Mouse (Mus musculus) hindbrain, embryonic 13.5 days (tissue): ENCODE results near the gene Rsg1. TPM values are rescaled to one million over a fixed set of nuclear protein-coding genes. Genes with fewer than 3 reads are reported as not detected.

Experiments used
- ATAC-seq: fragments of 200-750 bp; cut with Nextera tagmentation; 2 replicates; pipeline ENCODE4 v1.8.0; 2017; ENCODE audit warnings: moderate TSS enrichment; ENCODE audit not compliant: low FRiP score
- H3K27ac ChIP-seq: fragments of 300-500 bp; sonication (generic); 2 replicates; pipeline ENCODE4 v1.5.1; 2015; ENCODE audit warnings: inconsistent platforms, mild to moderate bottlenecking, moderate library complexity
- H3K27me3 ChIP-seq: fragments of 300-500 bp; sonication (generic); 2 replicates; pipeline ENCODE4 v1.6.1; 2015; ENCODE audit warnings: mild to moderate bottlenecking, inconsistent platforms
- H3K36me3 ChIP-seq: fragments of 300-500 bp; sonication (generic); 2 replicates; pipeline ENCODE4 v1.6.1; 2015; ENCODE audit warnings: mild to moderate bottlenecking, inconsistent platforms
- H3K4me1 ChIP-seq: fragments of 300-500 bp; sonication (generic); replicated peaks from 2 replicates; pipeline ENCODE4 v1.6.1; 2015; ENCODE audit warnings: inconsistent platforms
- H3K4me2 ChIP-seq: fragments of 300-500 bp; sonication (generic); 2 replicates; pipeline ENCODE4 v1.6.1; 2015; ENCODE audit warnings: inconsistent platforms, mild to moderate bottlenecking, moderate library complexity
- H3K4me3 ChIP-seq: fragments of 300-500 bp; sonication (generic); 2 replicates; pipeline ENCODE4 v1.5.1; 2015; ENCODE audit warnings: mild to moderate bottlenecking, inconsistent platforms
- H3K9ac ChIP-seq: fragments of 300-500 bp; sonication (generic); 2 replicates; pipeline ENCODE4 v1.6.1; 2015; ENCODE audit warnings: mild to moderate bottlenecking, inconsistent platforms
- H3K9me3 ChIP-seq: fragments of 300-500 bp; sonication (generic); 2 replicates; pipeline ENCODE4 v1.6.1; 2016; ENCODE audit warnings: inconsistent platforms
- WGBS: fragments of 180-500 bp; shearing (Covaris S2); methylation state at CpG from one replicate; pipeline ENCODE4 v1.1.7; 2015; 5-methylcytosine and 5-hydroxymethylcytosine counted together
- polyA plus RNA-seq: library from polyadenylated mRNA; unstranded; fragments of >200 nt; fragmentation: Nextera tagmentation; extraction: Ambion mirVana; gene quantifications from 2 replicates; pipeline ENCODE4 v1.2.1, GENCODE M21; 2015

Rsg1 gene
- polyA plus RNA-seq, 1 experiment from 2014 or later: 8.5 TPM

GRCm38 (mm10) chr4:141214337-141214851, 638 bp downstream of the Rsg1 start:
- Histone ChIP-seq H3K27ac (peak overlapping the region; percentile 79), H3K36me3 (no peaks in the 10 kb centered on the region), H3K4me3 (peak overlapping the region; percentile 59)

GRCm38 (mm10) chr4:141219583-141220213, 5.9 kb downstream of the Rsg1 start:
- Histone ChIP-seq H3K9ac (no peak overlapping the region; the same call in 1 of the 2 replicates), H3K9me3 (no peaks in the 10 kb centered on the region), H3K36me3 (peaks cover 11% of the 10 kb centered on the region), H3K4me3 (no peak overlapping the region), H3K27ac (no peak overlapping the region), H3K4me2 (no peak overlapping the region), H3K4me1 (peaks cover 3% of the 10 kb centered on the region), H3K27me3 (no peaks in the 10 kb centered on the region)
- WGBS: 82% methylated on average over 20 of the region's 20 CpGs
- ATAC-seq: peak; percentile 28; the same call in 1 of the 2 replicates

More at GRCm38 (mm10) chr4:141214337-141214851, 638 bp downstream of the Rsg1 start:
- H3K9me3 ChIP-seq: no peaks in the 10 kb centered on the region
- 3% methylated on average over 16 of the region's 16 CpGs for WGBS
- H3K27me3 ChIP-seq: no peaks in the 10 kb centered on the region
- H3K4me1 ChIP-seq: peaks cover 23% of the 10 kb centered on the region
- peak; percentile 66 for ATAC-seq
- H3K4me2 ChIP-seq: peak overlapping the region; percentile 89
- H3K9ac ChIP-seq: peak overlapping the region; percentile 77

GRCm38 (mm10) chr4:141221848-141222247, 8.1 kb downstream of the Rsg1 start:
- Histone ChIP-seq H3K4me2 (no peak overlapping the region), H3K36me3 (peaks cover 11% of the 10 kb centered on the region), H3K27me3 (no peaks in the 10 kb centered on the region), H3K4me3 (no peak overlapping the region), H3K27ac (no peak overlapping the region), H3K9ac (no peak overlapping the region), H3K9me3 (no peaks in the 10 kb centered on the region), H3K4me1 (no peaks in the 10 kb centered on the region)
- 69% methylated on average over 2 of the region's 2 CpGs for WGBS
- ATAC-seq: no peak

GRCm38 (mm10) chr4:141222752-141223151, 9.0 kb downstream of the Rsg1 start:
- WGBS: 91% methylated on average over 5 of the region's 5 CpGs
- H3K4me2 ChIP-seq: no peak overlapping the region
- H3K36me3 ChIP-seq: peaks cover 11% of the 10 kb centered on the region
- no peaks in the 10 kb centered on the region for H3K9me3 ChIP-seq
- no peak overlapping the region for H3K4me3 ChIP-seq
- no peaks in the 10 kb centered on the region for H3K4me1 ChIP-seq
- no peak overlapping the region for H3K27ac ChIP-seq
- H3K9ac ChIP-seq: no peak overlapping the region
- no peak for ATAC-seq
- no peaks in the 10 kb centered on the region for H3K27me3 ChIP-seq

GRCm38 (mm10) chr4:141228687-141229086, 14.9 kb downstream of the Rsg1 start:
- H3K27me3 ChIP-seq: no peaks in the 10 kb centered on the region
- H3K9me3 ChIP-seq: no peaks in the 10 kb centered on the region
- H3K9ac ChIP-seq: no peak overlapping the region
- 89% methylated on average over 7 of the region's 7 CpGs for WGBS
- no peak overlapping the region for H3K4me3 ChIP-seq
- no peaks in the 10 kb centered on the region for H3K4me1 ChIP-seq
- no peak overlapping the region for H3K4me2 ChIP-seq
- no peak for ATAC-seq
- no peaks in the 10 kb centered on the region for H3K36me3 ChIP-seq
- no peak overlapping the region for H3K27ac ChIP-seq

GRCm38 (mm10) chr4:141233196-141233595, 19.4 kb downstream of the Rsg1 start:
- peaks cover 23% of the 10 kb centered on the region for H3K27me3 ChIP-seq
- H3K9ac ChIP-seq: no peak overlapping the region
- H3K4me2 ChIP-seq: no peak overlapping the region
- ATAC-seq: no peak
- no peaks in the 10 kb centered on the region; the same call in 1 of the 2 replicates for H3K4me1 ChIP-seq
- H3K4me3 ChIP-seq: no peak overlapping the region
- no peaks in the 10 kb centered on the region for H3K36me3 ChIP-seq
- no peak overlapping the region for H3K27ac ChIP-seq
- 90% methylated on average over 4 of the region's 4 CpGs for WGBS
- H3K9me3 ChIP-seq: no peaks in the 10 kb centered on the region

GRCm38 (mm10) chr4:141235537-141236111, 21.9 kb downstream of the Rsg1 start:
- Histone ChIP-seq H3K9ac (no peak overlapping the region), H3K36me3 (no peaks in the 10 kb centered on the region), H3K27ac (no peak overlapping the region), H3K4me1 (peaks cover 18% of the 10 kb centered on the region), H3K4me2 (no peak overlapping the region), H3K9me3 (no peaks in the 10 kb centered on the region), H3K4me3 (no peak overlapping the region), H3K27me3 (peaks cover 47% of the 10 kb centered on the region)
- 77% methylated on average over 6 of the region's 6 CpGs for WGBS
- ATAC-seq: no peak

- Histone ChIP-seq H3K4me2 (no peak overlapping the region), H3K4me3 (no peak overlapping the region), H3K36me3 (no peaks in the 10 kb centered on the region), H3K9ac (no peak overlapping the region), H3K27ac (no peak overlapping the region), H3K27me3 (peaks cover 60% of the 10 kb centered on the region), H3K4me1 (peaks cover 22% of the 10 kb centered on the region), H3K9me3 (no peaks in the 10 kb centered on the region)
- ATAC-seq: no peak
- WGBS: 75% methylated on average over 3 of the region's 3 CpGs
Measured at GRCm38 (mm10) chr4:141236856-141237255, 23.1 kb downstream of the Rsg1 start.

GRCm38 (mm10) chr4:141238492-141239387, 25.0 kb downstream of the Rsg1 start:
- WGBS: 5% methylated on average over 20 of the region's 20 CpGs
- no peak for ATAC-seq
- Histone ChIP-seq H3K36me3 (no peaks in the 10 kb centered on the region), H3K9ac (peak overlapping the region; percentile 61), H3K4me3 (peak overlapping the region; percentile 37), H3K4me2 (peak overlapping the region; percentile 60), H3K27ac (no peak overlapping the region), H3K27me3 (peaks cover 79% of the 10 kb centered on the region), H3K4me1 (peaks cover 39% of the 10 kb centered on the region), H3K9me3 (no peaks in the 10 kb centered on the region)

- Histone ChIP-seq H3K36me3 (no peaks in the 10 kb centered on the region), H3K4me1 (peaks cover 45% of the 10 kb centered on the region), H3K9me3 (no peaks in the 10 kb centered on the region), H3K27ac (no peak within 1 kb of the TSS), H3K27me3 (peaks cover 87% of the 10 kb centered on the region), H3K9ac (peak within 1 kb of the TSS; percentile 61), H3K4me2 (peak within 1 kb of the TSS; percentile 60), H3K4me3 (peak within 1 kb of the TSS; percentile 37)
- 2% methylated on average over 31 of the region's 31 CpGs for WGBS
- peak; percentile 83 for ATAC-seq
Measured at GRCm38 (mm10) chr4:141239388-141240125, 25.8 kb downstream of the Rsg1 start, which contains the start of gene Arhgef19. Arhgef19 (plus strand) TSS chr4:141239499.

- H3K27ac ChIP-seq: no peak overlapping the region
- no peaks in the 10 kb centered on the region for H3K36me3 ChIP-seq
- no peak overlapping the region; the same call in 1 of the 2 replicates for H3K4me2 ChIP-seq
- ATAC-seq: no peak
- no peak overlapping the region for H3K4me3 ChIP-seq
- WGBS: 3% methylated on average over 14 of the region's 14 CpGs
- H3K9ac ChIP-seq: no peak overlapping the region
- peaks cover 96% of the 10 kb centered on the region for H3K27me3 ChIP-seq
- H3K4me1 ChIP-seq: peaks cover 54% of the 10 kb centered on the region
- H3K9me3 ChIP-seq: no peaks in the 10 kb centered on the region
Measured at GRCm38 (mm10) chr4:141240617-141241016, 26.9 kb downstream of the Rsg1 start.
